Mouse (Mus musculus) thymus, postnatal 4 days (tissue): ENCODE results near the gene Zfp740.
"Not testable (repeated sequence)": the region's sequence is repeated elsewhere in the genome, so short reads cannot be mapped to it uniquely, and the experiment has no call there.

ENCODE experiments used
- DNase-seq: peaks from one replicate; pipeline ENCODE4 v3.0.0; 2021

The Zfp740 gene

GRCm38 (mm10) chr15:102202971-102203834 lies at the start of gene Zfp740:
TSS of gene Zfp740 (plus strand) at chr15:102203249.
- DNase-seq = peak; percentile 97

DNA sequence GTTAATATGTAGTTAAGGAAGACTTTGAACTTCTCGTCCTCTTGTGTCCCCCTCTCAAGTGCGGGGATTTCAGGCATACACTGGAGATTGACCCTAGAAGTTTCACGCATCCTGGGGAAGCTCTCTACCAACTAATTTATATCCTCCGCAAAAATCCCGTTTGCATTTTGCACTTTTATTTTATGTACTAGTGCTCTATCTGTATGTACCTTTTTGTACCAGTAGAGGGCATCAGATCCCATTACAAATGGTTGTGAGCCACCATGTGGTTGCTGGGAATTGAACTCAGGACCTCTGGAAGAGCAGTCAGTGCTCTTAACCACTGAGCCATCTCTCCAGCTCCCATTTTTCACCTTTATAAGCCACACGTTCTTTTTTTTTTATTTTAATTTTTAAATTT lies 48.0 kb upstream of the Zfp740 start:
- DNase-seq = not testable (repeated sequence)

GRCm38 (mm10) chr15:102156836-102157235 lies 46.2 kb upstream of the Zfp740 start:
- no peak for DNase-seq

- peak; percentile 45 for DNase-seq
Measured at GRCm38 (mm10) chr15:102160415-102161060, 42.5 kb upstream of the Zfp740 start.

- no peak for DNase-seq
Measured at GRCm38 (mm10) chr15:102163900-102164693, 39.0 kb upstream of the Zfp740 start.

DNA sequence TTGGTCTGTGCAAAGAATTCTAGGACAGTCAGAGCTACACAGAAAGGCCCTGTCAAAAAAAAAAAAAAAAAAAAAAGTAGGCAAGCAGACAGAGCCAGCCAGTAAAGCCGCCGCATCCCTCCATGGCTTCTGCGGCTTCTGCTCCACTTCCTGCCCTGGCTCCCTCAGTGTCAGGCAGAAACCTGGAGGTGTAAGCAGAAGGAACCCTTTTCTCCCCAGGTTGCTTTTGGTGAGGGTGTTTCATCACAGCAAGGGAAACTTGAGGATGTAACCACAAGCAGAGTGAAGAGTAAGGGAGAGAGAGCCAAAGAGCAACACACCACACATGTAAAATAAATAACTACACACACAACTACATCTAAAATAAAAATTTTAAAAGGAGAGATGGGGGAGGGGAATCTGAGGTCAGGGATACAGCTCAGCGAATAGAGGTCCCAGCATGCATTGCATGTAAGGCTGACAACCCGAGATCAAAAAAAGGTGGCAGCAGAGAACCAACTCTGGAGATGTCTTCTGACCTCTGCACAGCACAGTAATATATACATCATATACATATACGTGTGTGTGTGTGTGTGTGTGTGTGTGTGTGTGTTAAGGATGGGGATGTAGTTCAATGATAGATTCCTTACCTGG lies 37.5 kb upstream of the Zfp740 start:
- peak; percentile 52 for DNase-seq

DNA sequence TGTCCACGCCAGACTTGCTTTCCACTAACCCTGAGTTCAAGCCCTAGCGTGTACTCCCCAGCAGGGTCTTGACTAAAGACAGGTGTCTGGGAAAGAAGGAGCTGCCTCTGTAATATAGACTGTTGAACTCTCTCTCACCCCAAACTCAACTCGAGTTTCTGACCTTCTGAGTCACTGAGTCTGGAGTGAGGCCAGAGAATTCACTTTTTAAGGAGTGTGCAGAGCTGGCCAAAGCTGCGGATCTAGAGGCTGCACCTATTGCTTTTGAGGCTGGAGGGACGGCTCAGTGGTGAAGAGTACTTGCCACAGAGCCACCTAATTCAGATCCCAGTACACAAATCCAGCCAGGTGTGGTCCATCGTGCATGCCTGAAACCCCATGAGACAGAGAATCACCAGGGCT lies 35.4 kb upstream of the Zfp740 start:
- no peak for DNase-seq

DNA sequence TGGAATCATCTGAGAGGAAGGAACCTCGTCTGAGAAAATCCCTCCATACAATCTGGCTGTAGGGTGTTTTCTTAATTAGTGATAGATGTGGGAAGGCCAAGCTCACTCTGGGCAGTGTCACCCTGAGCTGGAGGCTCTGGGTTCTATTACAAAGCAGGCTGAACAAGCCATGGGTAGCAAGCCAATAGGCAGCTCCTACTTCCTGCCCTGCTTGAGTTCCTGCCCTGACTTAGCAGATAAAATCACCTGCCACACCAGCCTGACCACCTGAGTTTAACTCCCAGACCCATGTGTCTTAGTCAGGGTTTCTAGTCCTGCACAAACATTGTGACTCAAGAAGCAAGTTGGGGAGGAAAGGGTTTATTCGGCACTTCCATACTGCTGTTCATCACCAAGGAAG lies 34.0 kb upstream of the Zfp740 start:
- DNase-seq = no peak

DNA sequence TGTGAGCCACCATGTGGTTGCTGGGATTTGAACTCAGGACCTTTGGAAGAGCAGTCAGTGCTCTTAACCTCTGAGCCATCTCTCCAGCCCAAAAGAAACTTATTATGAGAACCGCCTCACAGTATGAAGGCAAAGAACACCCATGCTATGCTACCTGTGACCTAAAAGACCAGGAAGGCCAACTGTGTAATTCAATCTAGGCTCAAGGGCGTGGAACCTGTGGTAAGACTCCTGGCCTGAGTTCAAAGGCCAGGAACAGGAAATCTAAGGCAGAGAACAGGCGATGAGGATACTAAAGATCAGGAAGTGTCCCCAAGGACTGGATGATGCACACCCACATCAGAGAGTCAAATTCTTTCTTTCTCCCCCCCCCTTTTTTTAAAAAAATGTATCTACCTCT lies 29.5 kb upstream of the Zfp740 start:
- DNase-seq = no peak

GRCm38 (mm10) chr15:102175736-102176319 lies 27.2 kb upstream of the Zfp740 start:
- no peak for DNase-seq

DNA sequence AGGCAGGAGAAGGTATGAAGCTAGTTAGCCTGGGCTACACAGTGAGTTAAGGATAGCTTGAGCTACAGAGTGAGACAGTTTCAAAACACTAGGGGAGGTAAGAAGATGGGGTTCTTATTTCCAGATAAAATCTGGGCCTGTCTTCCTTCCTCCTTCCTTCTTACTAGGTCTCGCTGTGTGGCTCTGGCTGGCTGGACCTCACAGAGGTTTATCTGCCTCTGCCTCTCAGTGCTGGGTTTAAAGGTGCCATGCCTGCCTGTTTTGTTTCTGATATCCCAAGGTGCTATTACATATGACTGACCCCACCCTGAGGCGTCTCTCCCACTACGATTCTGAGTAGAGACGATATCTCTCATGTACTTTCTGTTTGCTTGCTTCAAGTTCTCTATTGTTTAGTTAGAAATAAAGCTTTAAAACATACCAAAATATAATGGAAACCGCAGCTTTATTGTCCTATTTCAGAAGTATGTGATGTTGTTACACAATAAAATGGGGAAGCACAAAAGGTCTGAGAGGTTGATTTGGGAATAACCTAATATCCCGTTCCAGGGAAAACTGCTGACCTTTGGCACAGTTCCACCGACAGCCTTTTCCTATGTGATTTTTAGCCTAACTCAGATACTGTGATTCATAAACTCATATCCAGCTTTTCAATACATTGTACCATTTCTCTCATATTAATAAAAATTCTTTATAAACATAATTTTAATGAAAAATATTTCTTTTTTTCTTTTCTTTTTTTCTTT lies 26.3 kb upstream of the Zfp740 start:
- DNase-seq = no peak

DNA sequence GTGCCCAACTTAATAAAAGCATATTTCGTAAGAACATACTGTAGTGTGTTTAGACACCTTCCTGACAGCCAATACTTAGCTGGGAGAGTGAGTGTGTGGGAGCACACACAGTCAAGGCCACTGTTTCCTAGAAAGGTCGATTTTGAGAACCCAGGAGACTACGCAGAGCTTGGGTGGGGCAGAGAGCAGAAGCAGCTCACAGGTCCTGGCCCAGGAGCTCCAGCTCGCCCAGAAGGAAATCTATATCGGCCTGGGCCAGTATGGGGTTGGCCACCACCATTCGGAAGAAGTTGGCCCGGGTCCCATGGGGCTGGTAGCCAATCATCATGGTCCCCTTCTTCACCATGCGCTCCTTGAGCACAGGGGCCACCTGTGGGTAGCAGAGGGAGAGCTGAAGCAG lies 25.6 kb upstream of the Zfp740 start:
- no peak for DNase-seq

GRCm38 (mm10) chr15:102178279-102178678 lies 24.8 kb upstream of the Zfp740 start:
- peak; percentile 93 for DNase-seq

GRCm38 (mm10) chr15:102179106-102179505 lies 23.9 kb upstream of the Zfp740 start:
- DNase-seq = no peak

GRCm38 (mm10) chr15:102179924-102180323 lies 23.1 kb upstream of the Zfp740 start:
- DNase-seq = no peak

- no peak for DNase-seq
Measured at GRCm38 (mm10) chr15:102183076-102183475, 20.0 kb upstream of the Zfp740 start.

GRCm38 (mm10) chr15:102186239-102186638 lies 16.8 kb upstream of the Zfp740 start:
- DNase-seq = no peak

DNA sequence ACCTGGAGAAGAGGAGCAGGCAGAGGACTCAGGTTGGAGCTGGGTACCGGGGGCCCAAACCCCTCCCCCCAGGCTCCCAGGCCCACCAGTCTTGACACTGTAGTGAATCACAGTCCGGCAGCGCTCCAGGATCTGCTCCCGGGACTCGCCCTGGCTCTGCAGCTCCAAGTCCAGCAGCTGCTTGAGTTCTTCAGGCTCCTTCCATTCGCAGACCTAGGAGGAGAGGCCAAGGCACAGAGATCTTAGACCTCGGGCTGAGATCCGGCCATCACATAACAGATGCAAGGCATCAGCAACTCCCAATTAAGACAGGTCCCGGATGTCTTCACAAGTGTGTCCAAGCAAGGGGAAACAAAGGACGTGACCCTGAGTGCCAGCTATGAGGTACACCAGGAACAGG lies 15.0 kb upstream of the Zfp740 start:
- DNase-seq = no peak

DNA sequence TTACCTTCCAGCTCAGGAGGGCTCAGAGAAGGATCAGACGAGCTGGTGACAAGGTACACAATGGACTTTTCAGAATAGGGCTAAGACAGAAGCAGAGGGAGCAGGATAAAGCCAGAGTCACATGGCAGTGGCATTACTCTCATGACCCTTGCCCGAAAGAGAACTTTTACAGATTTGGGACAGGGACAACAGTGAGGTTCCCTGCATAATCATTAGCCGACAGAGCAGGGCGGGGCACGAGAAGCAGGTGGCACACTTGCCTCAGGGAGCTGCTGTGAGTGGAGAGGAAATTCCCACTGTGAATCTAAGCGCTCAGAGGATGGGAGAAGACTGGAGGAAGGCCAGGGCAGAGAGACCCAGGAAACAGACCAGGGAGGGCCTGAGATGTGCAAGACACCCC lies 14.2 kb upstream of the Zfp740 start:
- no peak for DNase-seq

DNA sequence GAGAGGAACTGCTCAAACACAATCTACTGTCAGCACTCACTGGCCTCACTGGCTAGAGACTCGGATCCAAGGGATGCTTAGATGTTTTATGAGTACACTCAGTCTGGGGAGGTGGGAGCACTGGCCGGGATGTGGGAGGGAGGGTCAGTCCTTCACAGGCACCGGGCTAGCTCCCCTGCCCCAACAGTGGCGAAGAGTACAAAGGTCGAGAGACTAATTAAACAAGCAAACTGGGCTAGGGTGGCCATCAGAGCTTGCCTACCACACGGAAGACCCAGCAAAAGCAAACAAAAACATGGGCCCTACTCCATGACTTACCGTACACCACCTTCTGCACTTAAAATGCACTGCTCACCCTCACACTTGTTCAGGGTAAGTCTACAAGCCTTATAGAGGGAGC lies 11.3 kb upstream of the Zfp740 start:
- DNase-seq = no peak

- no peak for DNase-seq
Measured at GRCm38 (mm10) chr15:102192271-102192812, 10.7 kb upstream of the Zfp740 start.
